ENCODE assay signal across 12 mouse cellular contexts in genomic region chr4:81565422-81566395, GRCm38 (mm10).
DNase-seq lines count a peak whose midpoint lies in the region; ATAC-seq lines count a peak whose summit lies in the region.
"Had no signal": no experiment of that assay in that cellular context is flagged by ENCODE, and none has a peak within 500 bp of the region (broad histone marks: within the 10 kb centered on the region; RNA-seq: fewer than 3 reads in every experiment).

No protein-coding gene starts in this region.

- peaks cover 10% of the 10 kb centered on the region for H3K4me1 ChIP-seq in hindbrain, embryonic 16.5 days (ENCODE audit: control insufficient read depth, insufficient read depth, low read depth, low read length)

- peak overlapping the region; percentile 32 for H3K27ac ChIP-seq in hindbrain, embryonic 16.5 days (ENCODE audit: low read depth, low read length)
- H3K27ac ChIP-seq: macrophage had no signal

- no peaks in the 10 kb centered on the region for H3K9me3 ChIP-seq in hindbrain, embryonic 16.5 days (ENCODE audit: control insufficient read depth, low read length)

- no peak for ATAC-seq in hindbrain, embryonic 16.5 days

- 64% methylated on average over 21 of the region's 21 CpGs for WGBS in hindbrain, embryonic 16.5 days

- H3K9ac ChIP-seq in hindbrain, embryonic 16.5 days (ENCODE audit: low read depth, low read length), result no peak overlapping the region

- H3K27me3 ChIP-seq in hindbrain, embryonic 16.5 days (replicated peaks; ENCODE audit: control insufficient read depth, insufficient read depth, low read length), result no peaks in the 10 kb centered on the region

- peak; percentile 60 to 74 for DNase-seq in layer of hippocampus, adult 18-20 months (ENCODE audit: low spot score in 2 of 2)
- no peak for DNase-seq in layer of hippocampus, adult 9-11 months
- DNase-seq in cerebellum, adult 8-10 months, result peak; percentile 51
- peak; percentile 40 to 65 for DNase-seq in cerebellum, postnatal 36 days
- DNase-seq in kidney, adult 11 months, result no peak
- DNase-seq in liver, result no peak
- no peak for DNase-seq in thymus, postnatal 4 days
- DNase-seq: adrenal gland, postnatal 36 days had no signal

- H3K4me2 ChIP-seq in hindbrain, embryonic 16.5 days (ENCODE audit: low read length), result no peak overlapping the region

- H3K36me3 ChIP-seq in hindbrain, embryonic 16.5 days (ENCODE audit: control insufficient read depth, insufficient read depth, low read length), result no peaks in the 10 kb centered on the region
- H3K36me3 ChIP-seq: G1E had no signal

- H3K4me3 ChIP-seq in hindbrain, embryonic 16.5 days (ENCODE audit: low read length), result no peak overlapping the region
- H3K4me3 ChIP-seq: erythroblast, embryonic 14.5 days had no signal

Comparison
In these comparisons a context has a peak if more than half of its experiments do, and no peak if none do; other contexts are left out.
1. DNase-seq: peak in layer of hippocampus, adult 18-20 months (2 of 2), cerebellum, adult 8-10 months (single experiment) and cerebellum, postnatal 36 days (2 of 2); none in layer of hippocampus, adult 9-11 months (single experiment), kidney, adult 11 months (single experiment), liver (single experiment) and thymus, postnatal 4 days (single experiment).